Mouse (Mus musculus): ENCODE measurements around the gene Xlr3a.
"Not testable (repeated sequence)": the region's sequence is repeated elsewhere in the genome, so short reads cannot be mapped to it uniquely, and the experiment has no call there.

GRCm38 (mm10) chrX:73082267-73083055 is 14.4 kb downstream of the Xlr3a start, which contains the start of gene Xlr4a:
- TF ChIP-seq CTCF (IDR thresholded peaks at IDR 0.05; ENCODE audit: low read depth, low read length); POLR2A (IDR thresholded peaks at IDR 0.05; ENCODE audit: extremely low read depth, insufficient read depth, low read length): not testable (repeated sequence)

Data from liver, adult 2 months (tissue).